Mouse (Mus musculus) lung, postnatal 25 days (tissue): ENCODE data around the gene Prss57.

Experiments
- DNase-seq: peaks from one replicate; pipeline ENCODE4 v3.0.0; 2022; ENCODE audit warnings: low spot score

Gene Prss57

GRCm38 (mm10) chr10:79756660-79757059 is 34.1 kb downstream of the Prss57 start:
- no peak for DNase-seq

- DNase-seq: no peak
Measured at GRCm38 (mm10) chr10:79755854-79756253, 34.9 kb downstream of the Prss57 start.

- DNase-seq: peak; percentile 44
Measured at GRCm38 (mm10) chr10:79754856-79755516, 35.8 kb downstream of the Prss57 start, which contains the start of gene Fgf22. Gene Fgf22, plus strand, starts transcription at chr10:79755076.

- no peak for DNase-seq
Measured at GRCm38 (mm10) chr10:79748496-79748895, 42.3 kb downstream of the Prss57 start.

- no peak for DNase-seq
Measured at GRCm38 (mm10) chr10:79746774-79747151, 44.0 kb downstream of the Prss57 start.

- peak; percentile 98 for DNase-seq
Measured at GRCm38 (mm10) chr10:79745898-79746773, 44.6 kb downstream of the Prss57 start, which contains the start of gene Polrmt. Gene Polrmt, minus strand, starts transcription at chr10:79746581.

- no peak for DNase-seq
Measured at GRCm38 (mm10) chr10:79745411-79745810, 45.4 kb downstream of the Prss57 start.

- DNase-seq: no peak
Measured at GRCm38 (mm10) chr10:79743650-79744365, 47.0 kb downstream of the Prss57 start.

GRCm38 (mm10) chr10:79743161-79743560 is 47.6 kb downstream of the Prss57 start:
- no peak for DNase-seq

- DNase-seq: no peak
Measured at GRCm38 (mm10) chr10:79740863-79741262, 49.9 kb downstream of the Prss57 start.

- DNase-seq: no peak
Measured at GRCm38 (mm10) chr10:79739234-79739633, 51.5 kb downstream of the Prss57 start.

- no peak for DNase-seq
Measured at GRCm38 (mm10) chr10:79738259-79738658, 52.5 kb downstream of the Prss57 start.

- DNase-seq: no peak
Measured at GRCm38 (mm10) chr10:79736706-79737105, 54.1 kb downstream of the Prss57 start.

- DNase-seq: no peak
Measured at GRCm38 (mm10) chr10:79735361-79735760, 55.4 kb downstream of the Prss57 start.

GRCm38 (mm10) chr10:79733847-79734246 is 56.9 kb downstream of the Prss57 start:
- DNase-seq: no peak

GRCm38 (mm10) chr10:79732500-79732899 is 58.3 kb downstream of the Prss57 start:
- no peak for DNase-seq
